Mouse (Mus musculus) cerebellum, adult 11 months (tissue): ENCODE data around the gene Arhgap19.

Experiments
- DNase-seq: peaks from one replicate; pipeline ENCODE4 v3.0.0; 2022

The Arhgap19 gene

GRCm38 (mm10) chr19:41831718-41832391 lies 30.0 kb upstream of the Arhgap19 start:
- DNase-seq: no peak

GRCm38 (mm10) chr19:41831101-41831570 lies 29.3 kb upstream of the Arhgap19 start:
- DNase-seq: peak; percentile 46

GRCm38 (mm10) chr19:41830106-41831031 lies 28.5 kb upstream of the Arhgap19 start:
- DNase-seq: peak; percentile 47

GRCm38 (mm10) chr19:41829381-41830105 lies 27.7 kb upstream of the Arhgap19 start, which contains the start of gene Frat1:
Gene Frat1 (plus strand): TSS chr19:41829970.
- DNase-seq: peak; percentile 95

GRCm38 (mm10) chr19:41828941-41829340 lies 27.1 kb upstream of the Arhgap19 start:
- DNase-seq: no peak

GRCm38 (mm10) chr19:41826529-41826928 lies 24.7 kb upstream of the Arhgap19 start:
- DNase-seq: no peak

GRCm38 (mm10) chr19:41824950-41825349 lies 23.1 kb upstream of the Arhgap19 start:
- no peak for DNase-seq

- no peak for DNase-seq
Observed at GRCm38 (mm10) chr19:41822589-41822988, 20.7 kb upstream of the Arhgap19 start.

GRCm38 (mm10) chr19:41821436-41821835 lies 19.6 kb upstream of the Arhgap19 start:
- DNase-seq: no peak

GRCm38 (mm10) chr19:41818749-41819148 lies 16.9 kb upstream of the Arhgap19 start:
- DNase-seq: no peak

GRCm38 (mm10) chr19:41817325-41817724 lies 15.5 kb upstream of the Arhgap19 start:
- DNase-seq: no peak

- no peak for DNase-seq
Observed at GRCm38 (mm10) chr19:41816915-41817314, 15.1 kb upstream of the Arhgap19 start.

GRCm38 (mm10) chr19:41816410-41816809 lies 14.6 kb upstream of the Arhgap19 start:
- DNase-seq: no peak

- no peak for DNase-seq
Observed at GRCm38 (mm10) chr19:41813374-41813773, 11.5 kb upstream of the Arhgap19 start.

- DNase-seq: no peak
Observed at GRCm38 (mm10) chr19:41812525-41812924, 10.7 kb upstream of the Arhgap19 start.

GRCm38 (mm10) chr19:41810074-41810473 lies 8.2 kb upstream of the Arhgap19 start:
- DNase-seq: no peak

- DNase-seq: no peak
Observed at GRCm38 (mm10) chr19:41808104-41808634, 6.3 kb upstream of the Arhgap19 start.

GRCm38 (mm10) chr19:41807497-41807896 lies 5.7 kb upstream of the Arhgap19 start:
- DNase-seq: no peak

GRCm38 (mm10) chr19:41805831-41806230 lies 4.0 kb upstream of the Arhgap19 start:
- DNase-seq: no peak

- DNase-seq: no peak
Observed at GRCm38 (mm10) chr19:41803322-41803721, 1.5 kb upstream of the Arhgap19 start.

GRCm38 (mm10) chr19:41800986-41801741 lies 683 bp downstream of the Arhgap19 start:
- no peak for DNase-seq

- no peak for DNase-seq
Observed at GRCm38 (mm10) chr19:41800451-41800850, 1.4 kb downstream of the Arhgap19 start.
